Mouse (Mus musculus) heart, adult 9 months (tissue): ENCODE measurements around the gene Mgat1.
"Not testable (repeated sequence)": the region's sequence is repeated elsewhere in the genome, so short reads cannot be mapped to it uniquely, and the experiment has no call there.

Source experiments
- DNase-seq, 2 experiments: peaks; one replicate each; pipeline ENCODE4 v3.0.0; 2022; ENCODE audit warnings: low spot score in 2 of 2

Gene Mgat1

GRCm38 (mm10) chr11:49264081-49264480, 20.1 kb downstream of the Mgat1 start:
- DNase-seq: no peak

- no peak for DNase-seq
Observed at GRCm38 (mm10) chr11:49264622-49265021, 20.6 kb downstream of the Mgat1 start.

GRCm38 (mm10) chr11:49265101-49265500, 21.1 kb downstream of the Mgat1 start:
- no peak for DNase-seq

DNA sequence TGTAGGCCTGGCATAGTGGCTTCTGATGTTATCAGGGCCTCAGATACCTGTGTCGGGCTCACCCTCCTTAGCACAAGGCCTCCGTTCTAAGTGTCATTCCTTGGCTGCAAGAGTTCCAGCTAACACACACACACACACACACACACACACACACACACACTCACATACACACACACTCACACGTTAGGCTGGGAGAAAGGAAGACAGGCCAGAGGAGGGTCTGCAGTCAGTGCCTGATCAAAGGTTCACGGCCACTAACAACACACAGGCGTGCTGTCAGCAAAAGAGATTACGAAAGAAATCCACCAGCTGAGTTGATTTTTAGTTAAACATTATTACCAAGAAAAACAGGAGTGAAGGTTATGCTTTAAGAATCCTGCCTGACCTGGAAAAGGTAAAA, 22.7 kb downstream of the Mgat1 start:
- DNase-seq: no peak

- DNase-seq: no peak
Observed at GRCm38 (mm10) chr11:49267316-49267715, 23.3 kb downstream of the Mgat1 start.

GRCm38 (mm10) chr11:49267970-49268579, 24.1 kb downstream of the Mgat1 start:
- no peak for DNase-seq

DNA sequence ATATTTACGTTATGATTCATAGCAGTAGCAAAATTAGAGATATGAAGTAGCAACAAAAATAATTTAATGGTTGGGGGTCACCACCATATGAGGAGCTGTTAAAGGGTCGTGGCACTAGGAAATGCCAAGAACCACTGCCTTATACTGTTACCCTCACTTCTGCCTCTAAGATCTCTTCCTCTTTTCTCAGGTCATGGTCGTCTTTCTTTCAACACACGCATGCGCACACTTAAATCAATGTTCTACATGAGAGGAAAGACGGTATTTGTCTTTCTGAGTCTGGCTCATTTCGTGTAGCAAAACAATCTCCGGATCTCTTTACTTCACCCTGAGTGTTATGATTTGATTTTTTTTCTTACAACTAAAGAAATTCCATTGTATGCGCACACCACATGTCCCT, 25.8 kb downstream of the Mgat1 start:
- DNase-seq: no peak

DNA sequence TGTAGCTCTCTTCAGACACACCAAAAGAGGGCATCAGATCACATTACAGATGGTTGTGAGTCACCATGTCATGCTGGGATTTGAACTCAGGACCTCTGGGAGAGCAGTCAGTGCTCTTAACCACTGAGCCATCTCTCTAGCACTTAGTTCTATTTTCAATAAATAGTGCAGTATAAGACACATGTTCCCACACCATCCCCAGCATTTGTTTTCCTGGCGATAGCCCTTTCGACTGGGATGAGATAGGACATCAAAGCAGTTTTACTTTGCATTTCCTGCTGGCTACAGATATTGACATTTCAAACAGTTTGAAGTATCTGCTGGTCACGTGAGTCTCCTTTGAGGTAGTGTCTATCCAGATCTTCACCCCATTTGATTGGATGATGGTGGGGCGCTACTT, 26.4 kb downstream of the Mgat1 start:
- DNase-seq: no peak

DNA sequence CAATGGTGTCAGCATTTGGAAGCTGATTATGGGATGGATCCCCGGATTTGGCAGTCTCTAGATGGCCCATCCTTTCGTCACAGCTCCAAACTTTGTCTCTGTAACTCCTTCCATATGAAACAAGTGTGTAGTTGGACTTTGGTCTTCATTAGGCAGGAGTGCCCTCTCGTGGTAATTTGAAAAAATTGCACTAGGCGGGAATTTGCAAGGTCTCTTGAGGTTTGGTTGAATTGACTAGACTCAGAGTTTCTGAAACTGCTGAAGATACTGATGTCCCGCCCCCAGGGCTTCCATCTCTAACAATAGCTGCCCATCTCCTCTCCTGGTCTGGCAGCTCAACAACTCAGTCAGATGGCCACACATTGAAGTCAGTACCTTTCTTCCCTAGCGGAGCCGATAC, 27.3 kb downstream of the Mgat1 start:
- DNase-seq: peak in 1 of 2 experiments; percentile 33

DNA sequence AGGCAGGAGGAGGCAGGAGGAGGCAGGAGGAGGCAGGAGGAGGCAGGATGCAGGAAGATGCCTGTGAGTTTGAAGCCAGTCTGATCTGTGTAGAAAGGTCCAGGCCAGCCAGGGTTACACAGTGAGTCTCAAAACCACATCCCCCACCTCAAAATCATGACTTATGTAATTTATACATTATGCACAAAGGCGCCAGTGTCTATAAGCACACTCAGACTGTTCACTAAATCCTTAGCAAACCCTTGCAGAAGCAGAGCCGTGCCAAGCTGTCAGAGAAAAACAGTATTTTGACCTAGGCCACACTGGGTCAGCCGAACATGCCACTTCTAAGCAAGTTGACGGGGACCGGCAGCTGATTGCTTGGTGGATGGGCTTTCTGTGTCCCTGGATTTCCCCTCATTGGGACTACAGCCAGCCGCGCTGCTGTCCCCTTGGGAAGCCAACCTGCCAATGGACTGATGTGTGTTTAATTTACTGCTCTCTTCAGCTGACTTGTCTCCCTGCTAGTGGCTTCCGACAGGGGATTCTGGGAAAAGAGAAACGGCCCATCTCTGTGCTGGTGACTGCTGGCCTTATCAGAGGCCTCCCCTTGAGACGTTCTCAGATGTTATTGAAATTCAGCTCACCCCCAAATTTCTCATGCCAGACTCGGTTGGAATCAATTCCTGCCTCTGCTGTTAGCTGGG, 30.0 kb downstream of the Mgat1 start:
- DNase-seq: no peak

DNA sequence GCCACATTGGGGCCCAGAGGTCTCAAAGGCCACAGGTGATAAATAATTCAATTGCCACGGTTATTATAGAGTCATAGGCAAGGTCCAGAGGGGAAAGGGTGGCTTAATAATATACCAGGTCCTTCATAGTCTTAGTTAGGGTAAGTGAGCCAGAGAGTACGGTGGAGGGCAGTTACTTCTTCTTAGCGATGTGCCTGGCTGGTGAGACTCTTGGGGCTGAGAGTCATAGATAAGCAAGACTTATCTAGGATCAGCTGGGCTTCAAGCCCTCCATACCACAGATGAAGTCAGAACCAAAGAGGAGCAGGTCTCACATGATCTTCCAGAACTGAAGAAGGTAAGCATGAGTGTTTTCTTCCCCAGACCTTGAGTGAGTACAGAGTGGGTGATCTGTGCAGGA, 34.2 kb downstream of the Mgat1 start, which contains the start of gene Olfr1393:
Gene Olfr1393, plus strand, starts transcription at position 83 of the 400 bp plus-strand sequence.
- no peak for DNase-seq

DNA sequence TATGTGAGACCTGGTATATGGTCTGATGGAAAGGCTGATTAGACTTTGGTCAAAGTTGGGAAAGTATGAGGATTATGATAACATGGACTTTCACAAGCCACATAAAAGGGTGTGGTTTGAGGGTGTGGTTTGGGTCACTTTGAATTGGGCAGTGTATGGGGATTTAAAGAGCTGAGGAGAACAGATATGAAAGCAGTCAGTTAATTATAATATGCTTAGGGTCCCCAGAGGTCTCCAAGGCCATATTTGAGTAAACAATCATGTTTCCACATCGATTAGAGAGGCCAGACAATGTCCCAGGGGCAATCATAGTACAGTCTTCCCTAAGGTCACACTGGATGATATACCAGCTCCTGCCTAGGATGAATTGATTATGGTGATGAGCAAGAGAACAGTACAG, 41.0 kb downstream of the Mgat1 start, which contains the start of gene Olfr1392:
Gene Olfr1392, plus strand, starts transcription at position 301 of the 400 bp plus-strand sequence.
- DNase-seq: not testable (repeated sequence)

GRCm38 (mm10) chr11:49287251-49287650, 43.3 kb downstream of the Mgat1 start:
- no peak for DNase-seq

GRCm38 (mm10) chr11:49292777-49293176, 48.8 kb downstream of the Mgat1 start:
- DNase-seq: no peak

- DNase-seq: no peak
Observed at GRCm38 (mm10) chr11:49304441-49304840, 60.5 kb downstream of the Mgat1 start, which contains the start of gene Olfr10. Gene Olfr10, plus strand, starts transcription at chr11:49304741.

- not testable (repeated sequence) for DNase-seq
Observed at GRCm38 (mm10) chr11:49308547-49308946, 64.6 kb downstream of the Mgat1 start.
